Mouse (Mus musculus) midbrain, embryonic 12.5 days (tissue): ENCODE data around the gene Usp29. TPM values are rescaled to one million over a fixed set of nuclear protein-coding genes. Genes with fewer than 3 reads are reported as not detected.

Source experiments
- ATAC-seq: fragments of 200-750 bp; cut with Nextera tagmentation; 2 replicates; pipeline ENCODE4 v1.8.0; 2017; ENCODE audit warnings: low read depth, moderate TSS enrichment, moderate library complexity; ENCODE audit not compliant: low FRiP score
- H3K27ac ChIP-seq: fragments of 300-500 bp; sonication (generic); replicated peaks from 2 replicates; pipeline ENCODE4 v1.5.1; 2016; ENCODE audit warnings: mild to moderate bottlenecking
- H3K27me3 ChIP-seq: fragments of 300-500 bp; sonication (generic); 2 replicates; pipeline ENCODE4 v1.6.1; 2016; ENCODE audit warnings: mild to moderate bottlenecking
- H3K36me3 ChIP-seq: fragments of 300-500 bp; sonication (generic); 2 replicates; pipeline ENCODE4 v1.6.1; 2016
- H3K4me1 ChIP-seq: fragments of 300-500 bp; sonication (generic); 2 replicates; pipeline ENCODE4 v1.6.1; 2016
- H3K4me2 ChIP-seq: fragments of 300-500 bp; sonication (generic); replicated peaks from 2 replicates; pipeline ENCODE4 v1.6.1; 2016; ENCODE audit warnings: mild to moderate bottlenecking, moderate library complexity
- H3K4me3 ChIP-seq: fragments of 300-500 bp; sonication (generic); 2 replicates; pipeline ENCODE4 v1.5.1; 2016; ENCODE audit warnings: mild to moderate bottlenecking
- H3K9ac ChIP-seq: fragments of 300-500 bp; sonication (generic); replicated peaks from 2 replicates; pipeline ENCODE4 v1.6.1; 2016; ENCODE audit warnings: mild to moderate bottlenecking, moderate library complexity
- H3K9me3 ChIP-seq: fragments of 300-500 bp; sonication (generic); 2 replicates; pipeline ENCODE4 v1.6.1; 2016; ENCODE audit warnings: mild to moderate bottlenecking
- WGBS: fragments of 180-500 bp; shearing (Covaris S2); methylation state at CpG from one replicate; pipeline ENCODE4 v1.1.7; 2016; 5-methylcytosine and 5-hydroxymethylcytosine counted together
- polyA plus RNA-seq: library from polyadenylated mRNA; unstranded; fragments of >200 nt; fragmentation: Nextera tagmentation; extraction: Ambion mirVana; gene quantifications from 2 replicates; pipeline ENCODE4 v1.2.1, GENCODE M21; 2016

Usp29 gene
- polyA plus RNA-seq, 1 experiment from 2014 or later: 17.5 TPM

- no peaks in the 10 kb centered on the region for H3K9me3 ChIP-seq
- H3K4me3 ChIP-seq: no peak overlapping the region
- no peak overlapping the region for H3K9ac ChIP-seq
- no peak for ATAC-seq
- H3K36me3 ChIP-seq: no peaks in the 10 kb centered on the region
- WGBS: 88% methylated on average over 11 of the region's 11 CpGs
- no peaks in the 10 kb centered on the region for H3K27me3 ChIP-seq
- H3K4me2 ChIP-seq: no peak overlapping the region
- no peak overlapping the region for H3K27ac ChIP-seq
- peaks cover 10% of the 10 kb centered on the region for H3K4me1 ChIP-seq
These were observed 95.7 kb downstream of the Usp29 start for GRCm38 (mm10) chr7:6825966-6826647.

DNA sequence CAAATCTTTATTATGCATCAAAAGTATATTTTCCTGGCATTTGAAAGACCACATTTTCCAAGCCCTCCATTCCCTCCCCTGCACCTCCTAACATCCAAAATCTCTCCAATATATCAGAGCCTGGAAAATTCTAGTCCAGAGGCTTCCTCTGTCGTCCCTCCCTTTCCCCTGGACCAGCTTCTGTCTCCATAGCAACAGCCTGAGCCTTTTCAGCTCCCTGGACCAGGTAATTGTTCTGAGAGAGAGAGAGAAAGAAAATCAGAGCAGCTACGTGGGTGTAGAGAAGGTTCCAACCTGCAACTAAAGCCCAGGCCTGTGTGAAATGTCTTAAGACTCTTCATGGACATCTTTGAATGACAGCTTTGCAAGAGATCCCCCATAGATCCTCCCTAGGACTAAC lies 98.8 kb downstream of the Usp29 start:
- ATAC-seq: no peak
- no peaks in the 10 kb centered on the region for H3K9me3 ChIP-seq
- no peak overlapping the region for H3K4me2 ChIP-seq
- H3K27me3 ChIP-seq: no peaks in the 10 kb centered on the region
- peak overlapping the region; percentile 21; the same call in 1 of the 2 replicates for H3K27ac ChIP-seq
- H3K4me1 ChIP-seq: peaks cover 10% of the 10 kb centered on the region
- no peaks in the 10 kb centered on the region for H3K36me3 ChIP-seq
- 4% methylated on average over 2 of the region's 2 CpGs for WGBS
- H3K9ac ChIP-seq: no peak overlapping the region
- H3K4me3 ChIP-seq: no peak overlapping the region

GRCm38 (mm10) chr7:6834950-6835349 lies 104.6 kb downstream of the Usp29 start:
- Histone ChIP-seq H3K27me3 (no peaks in the 10 kb centered on the region), H3K4me3 (no peak overlapping the region), H3K9me3 (no peaks in the 10 kb centered on the region), H3K36me3 (no peaks in the 10 kb centered on the region), H3K4me2 (no peak overlapping the region), H3K4me1 (peaks cover 12% of the 10 kb centered on the region), H3K27ac (peak overlapping the region; percentile 74), H3K9ac (no peak overlapping the region)
- 46% methylated on average over 5 of the region's 5 CpGs for WGBS
- ATAC-seq: peak; percentile 64; the same call in 1 of the 2 replicates

GRCm38 (mm10) chr7:6835351-6835750 lies 105.0 kb downstream of the Usp29 start:
- no peak overlapping the region for H3K9ac ChIP-seq

DNA sequence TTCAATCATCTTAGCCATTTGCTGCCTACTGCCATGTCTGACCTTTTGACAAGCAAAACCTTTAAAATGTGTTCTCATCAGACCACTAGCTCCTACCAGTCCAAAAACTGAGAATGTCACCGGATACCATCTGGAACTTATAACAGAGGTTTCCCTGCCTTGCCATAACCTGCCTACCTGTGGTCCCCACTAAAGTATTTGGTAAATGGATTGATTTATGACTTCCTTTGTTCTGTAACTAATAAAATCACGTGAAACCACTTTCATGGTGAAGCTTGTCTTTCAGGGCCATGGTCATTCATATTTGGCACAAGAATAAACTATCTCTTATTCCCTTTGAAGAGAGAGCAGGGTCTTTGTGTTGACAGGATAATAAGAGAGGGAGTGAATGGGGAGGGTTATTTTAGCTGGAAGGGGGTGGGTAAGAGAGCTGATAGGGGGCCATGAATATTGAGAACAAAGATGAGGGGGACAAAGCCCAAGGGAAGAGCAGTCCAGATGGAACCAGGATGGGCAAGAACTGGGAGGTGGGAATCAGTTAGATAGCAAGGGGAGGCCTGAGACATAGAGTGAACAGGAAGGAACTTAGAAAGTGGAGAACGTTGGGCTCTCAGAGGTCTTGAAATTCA lies 107.0 kb downstream of the Usp29 start:
- Histone ChIP-seq H3K4me2 (no peak overlapping the region), H3K27me3 (no peaks in the 10 kb centered on the region), H3K9ac (no peak overlapping the region), H3K36me3 (no peaks in the 10 kb centered on the region), H3K27ac (no peak overlapping the region), H3K4me3 (no peak overlapping the region), H3K9me3 (no peaks in the 10 kb centered on the region), H3K4me1 (peaks cover 12% of the 10 kb centered on the region)
- no peak for ATAC-seq
- WGBS: 79% methylated on average over 3 of the region's 3 CpGs

More at GRCm38 (mm10) chr7:6835351-6835750, 105.0 kb downstream of the Usp29 start:
- no peak overlapping the region for H3K4me2 ChIP-seq
- H3K4me3 ChIP-seq: no peak overlapping the region
- WGBS: 13% methylated on average over 5 of the region's 5 CpGs
- H3K9me3 ChIP-seq: no peaks in the 10 kb centered on the region
- H3K4me1 ChIP-seq: peaks cover 12% of the 10 kb centered on the region
- peak overlapping the region; percentile 74 for H3K27ac ChIP-seq
- peak; percentile 90 for ATAC-seq
- no peaks in the 10 kb centered on the region for H3K27me3 ChIP-seq
- no peaks in the 10 kb centered on the region for H3K36me3 ChIP-seq

- Histone ChIP-seq H3K4me3 (no peak overlapping the region), H3K4me2 (no peak overlapping the region), H3K27ac (no peak overlapping the region), H3K4me1 (peaks cover 12% of the 10 kb centered on the region), H3K9ac (no peak overlapping the region), H3K9me3 (no peaks in the 10 kb centered on the region), H3K36me3 (no peaks in the 10 kb centered on the region), H3K27me3 (no peaks in the 10 kb centered on the region)
- ATAC-seq: no peak
- WGBS: 90% methylated on average over 9 of the region's 9 CpGs
These were observed 107.7 kb downstream of the Usp29 start for GRCm38 (mm10) chr7:6837926-6838554.

DNA sequence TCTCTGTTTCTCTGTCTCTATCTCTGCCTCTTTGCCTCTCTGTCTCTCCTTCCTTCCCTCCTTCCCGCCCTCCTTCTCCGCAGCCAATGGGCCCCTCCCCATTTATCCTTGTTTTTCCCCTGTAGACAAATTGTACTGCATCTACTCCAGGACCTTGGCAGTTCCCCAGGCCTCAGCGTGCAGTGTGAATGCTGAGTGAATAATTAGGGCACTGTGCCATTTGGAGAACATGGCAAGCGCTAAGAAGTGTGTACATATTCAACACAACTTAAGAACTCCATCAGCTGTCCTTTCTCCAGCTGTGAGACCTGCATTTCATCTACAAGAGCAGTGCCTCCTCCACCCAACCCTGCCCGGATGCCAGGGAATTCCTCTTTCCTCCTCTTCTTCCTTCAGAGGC lies 110.5 kb downstream of the Usp29 start:
- WGBS: 84% methylated on average over 5 of the region's 5 CpGs
- ATAC-seq: no peak
- Histone ChIP-seq H3K27me3 (no peaks in the 10 kb centered on the region), H3K9me3 (no peaks in the 10 kb centered on the region), H3K4me1 (no peaks in the 10 kb centered on the region), H3K4me2 (no peak overlapping the region), H3K4me3 (no peak overlapping the region), H3K36me3 (no peaks in the 10 kb centered on the region), H3K9ac (no peak overlapping the region), H3K27ac (no peak overlapping the region)

- H3K9me3 ChIP-seq: no peaks in the 10 kb centered on the region
- no peak overlapping the region for H3K9ac ChIP-seq
- WGBS: 92% methylated on average over 3 of the region's 3 CpGs
- no peak overlapping the region for H3K27ac ChIP-seq
- no peak overlapping the region for H3K4me2 ChIP-seq
- no peaks in the 10 kb centered on the region for H3K36me3 ChIP-seq
- no peak for ATAC-seq
- no peaks in the 10 kb centered on the region for H3K27me3 ChIP-seq
- no peak overlapping the region for H3K4me3 ChIP-seq
- peaks cover 16% of the 10 kb centered on the region for H3K4me1 ChIP-seq
These were observed 119.1 kb downstream of the Usp29 start for GRCm38 (mm10) chr7:6849495-6849894.

- Histone ChIP-seq H3K27ac (no peak overlapping the region), H3K4me1 (peaks cover 16% of the 10 kb centered on the region), H3K27me3 (no peaks in the 10 kb centered on the region), H3K4me2 (no peak overlapping the region), H3K9ac (no peak overlapping the region), H3K9me3 (no peaks in the 10 kb centered on the region), H3K4me3 (no peak overlapping the region), H3K36me3 (no peaks in the 10 kb centered on the region)
- WGBS: 98% methylated on average over 3 of the region's 3 CpGs
- no peak for ATAC-seq
These were observed 119.9 kb downstream of the Usp29 start for GRCm38 (mm10) chr7:6850321-6850720.

GRCm38 (mm10) chr7:6851256-6851655 lies 120.9 kb downstream of the Usp29 start:
- peak; percentile 34; the same call in 1 of the 2 replicates for ATAC-seq
- peak overlapping the region; percentile 28; the same call in 1 of the 2 replicates for H3K4me2 ChIP-seq

DNA sequence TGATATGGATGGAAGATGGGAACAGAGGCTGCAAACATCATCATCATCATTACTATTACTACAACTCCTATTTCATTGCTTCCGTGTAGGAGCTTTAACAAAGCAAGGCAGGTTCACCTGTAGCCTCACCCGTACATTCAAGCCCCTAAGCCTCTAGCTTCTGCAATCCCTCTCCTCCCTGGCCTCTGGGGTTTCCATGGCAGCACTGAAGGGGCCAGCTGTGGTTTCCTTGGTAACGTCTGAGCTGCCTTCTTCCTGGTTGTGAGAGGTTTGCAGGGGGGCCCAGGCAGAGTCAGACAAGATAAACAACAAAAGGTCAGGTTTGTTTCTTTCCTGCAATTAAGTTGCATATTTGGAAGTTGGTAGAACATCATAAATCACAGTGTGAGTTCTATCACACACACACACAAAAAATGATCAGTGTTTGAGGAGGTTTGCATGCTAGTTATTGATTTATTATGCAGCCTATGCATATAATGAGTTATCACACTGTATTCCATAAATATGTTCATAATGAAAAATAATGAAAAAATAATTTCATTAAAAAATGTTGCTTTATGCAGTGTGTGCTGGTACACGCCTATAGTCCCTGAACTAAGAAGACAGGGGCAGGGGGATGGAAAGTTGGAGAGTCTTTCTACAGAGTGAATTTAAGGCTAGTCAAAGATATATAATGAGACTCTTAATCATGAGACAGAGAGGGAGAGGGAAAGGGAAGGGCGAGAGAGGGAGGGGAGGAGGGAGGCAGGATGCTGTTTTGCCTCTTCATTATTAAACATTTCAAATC lies 121.5 kb downstream of the Usp29 start:
- Histone ChIP-seq H3K4me1 (peaks cover 16% of the 10 kb centered on the region), H3K27me3 (no peaks in the 10 kb centered on the region), H3K4me2 (peak overlapping the region; percentile 28), H3K9me3 (no peaks in the 10 kb centered on the region), H3K36me3 (no peaks in the 10 kb centered on the region), H3K9ac (no peak overlapping the region), H3K27ac (peak overlapping the region; percentile 62), H3K4me3 (no peak overlapping the region)
- peak; percentile 93 for ATAC-seq
- 25% methylated on average over 5 of the region's 5 CpGs for WGBS

More at GRCm38 (mm10) chr7:6851256-6851655, 120.9 kb downstream of the Usp29 start:
- Histone ChIP-seq H3K9ac (no peak overlapping the region), H3K4me3 (no peak overlapping the region), H3K36me3 (no peaks in the 10 kb centered on the region), H3K27ac (peak overlapping the region; percentile 62), H3K4me1 (peaks cover 16% of the 10 kb centered on the region), H3K27me3 (no peaks in the 10 kb centered on the region), H3K9me3 (no peaks in the 10 kb centered on the region)
- 73% methylated on average over 6 of the region's 6 CpGs for WGBS
